Mouse (Mus musculus) heart, adult 9 months (tissue): Measurements from ENCODE around the gene Smim12.

Experiments
- DNase-seq, 2 experiments: peaks; one replicate each; pipeline ENCODE4 v3.0.0; 2022; ENCODE audit warnings: low spot score in 2 of 2

The Smim12 gene

DNA sequence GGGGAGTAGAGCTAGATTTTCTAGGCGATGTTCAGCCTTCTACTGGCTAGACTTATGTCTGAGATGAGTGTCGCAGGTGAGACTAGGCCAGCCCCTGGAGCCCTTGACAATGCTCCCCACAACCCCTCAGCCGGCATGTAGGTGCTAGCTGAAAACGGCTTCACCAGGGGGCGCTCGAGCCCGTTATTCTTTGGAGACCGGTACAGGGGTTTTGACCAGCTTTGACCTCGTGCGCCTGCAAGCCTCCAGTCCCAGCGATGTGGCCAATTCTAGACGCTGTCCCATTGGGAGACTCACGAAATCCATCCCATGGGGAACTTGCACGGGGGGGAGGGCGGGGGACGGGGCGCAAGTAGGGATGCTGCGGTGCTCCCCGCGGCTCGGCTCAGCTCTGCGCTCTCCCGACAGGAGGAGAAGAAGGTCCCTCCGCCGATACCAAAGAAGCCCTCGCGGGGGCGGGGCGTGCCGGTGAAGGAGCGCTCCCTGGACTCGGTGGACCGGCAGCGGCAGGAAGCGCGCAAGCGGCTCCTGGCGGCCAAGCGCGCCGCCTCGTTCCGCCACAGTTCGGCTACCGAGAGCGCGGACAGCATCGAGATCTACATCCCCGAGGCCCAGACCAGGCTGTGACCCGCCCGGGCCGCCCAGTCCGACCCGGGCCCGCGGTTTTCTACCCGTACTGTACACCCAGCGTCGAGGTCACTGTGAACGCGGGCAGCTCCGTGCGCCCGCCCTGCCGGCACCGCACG is 7.7 kb upstream of the Smim12 start:
- peak; percentile 70 to 82 for DNase-seq

DNA sequence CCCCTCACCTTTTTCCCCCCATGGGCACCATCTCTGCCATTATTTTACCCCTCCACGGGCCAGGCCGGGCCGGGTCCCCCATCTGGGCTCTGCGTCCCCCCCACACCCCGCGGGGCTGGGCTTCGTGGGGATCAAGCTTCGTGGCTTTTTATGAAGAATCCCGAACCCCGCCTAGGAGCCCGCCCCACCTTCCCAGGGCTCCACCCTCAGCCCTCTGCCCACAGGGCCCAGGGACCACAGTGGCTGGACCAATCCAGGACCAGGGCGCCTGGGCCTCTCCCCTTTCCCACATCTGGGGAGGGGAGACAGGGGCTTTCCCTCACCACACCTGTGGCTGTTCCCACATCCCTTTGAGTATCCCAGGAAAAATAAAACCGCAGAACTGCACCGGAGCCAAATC is 7.0 kb upstream of the Smim12 start:
- no peak for DNase-seq

DNA sequence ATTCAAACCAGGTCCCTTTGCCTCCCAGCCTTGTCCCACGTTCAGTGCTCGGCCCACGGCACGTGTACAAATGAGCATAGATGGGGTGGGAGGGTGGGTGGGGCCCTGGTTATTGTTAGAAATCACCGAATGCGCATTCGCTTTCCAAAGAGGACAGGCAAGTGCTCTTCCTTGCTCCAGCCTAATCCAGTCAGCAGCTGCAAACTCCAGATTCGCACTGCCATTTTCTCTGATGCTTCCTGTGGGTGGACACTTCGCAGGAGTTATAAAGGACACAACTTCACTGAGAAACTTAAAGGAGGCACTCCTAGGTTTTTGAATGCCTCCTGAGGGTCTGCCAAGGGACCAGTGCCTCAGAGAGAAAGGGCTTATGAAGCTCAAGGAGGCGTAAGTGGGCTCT is 6.3 kb upstream of the Smim12 start:
- DNase-seq = no peak

DNA sequence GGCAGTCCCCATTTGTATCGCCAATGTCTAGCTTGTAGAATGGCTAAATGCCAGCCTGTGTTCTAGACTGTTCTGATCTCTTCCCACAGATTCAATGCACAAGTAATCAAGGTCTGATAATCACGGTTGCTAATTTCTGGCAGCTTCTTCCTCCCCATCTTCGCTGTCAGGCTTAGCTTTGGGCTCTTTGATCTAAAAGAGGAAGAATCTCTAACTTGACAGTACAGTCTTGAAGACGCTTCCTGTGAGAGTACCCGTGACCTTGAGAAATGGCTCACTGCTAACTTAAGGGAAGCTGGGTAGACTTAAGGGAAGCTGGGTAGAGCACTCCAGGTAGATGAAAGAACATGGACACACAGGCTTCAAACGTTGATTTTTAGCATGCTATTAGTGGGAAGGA is 888 bp upstream of the Smim12 start:
- DNase-seq = no peak

DNA sequence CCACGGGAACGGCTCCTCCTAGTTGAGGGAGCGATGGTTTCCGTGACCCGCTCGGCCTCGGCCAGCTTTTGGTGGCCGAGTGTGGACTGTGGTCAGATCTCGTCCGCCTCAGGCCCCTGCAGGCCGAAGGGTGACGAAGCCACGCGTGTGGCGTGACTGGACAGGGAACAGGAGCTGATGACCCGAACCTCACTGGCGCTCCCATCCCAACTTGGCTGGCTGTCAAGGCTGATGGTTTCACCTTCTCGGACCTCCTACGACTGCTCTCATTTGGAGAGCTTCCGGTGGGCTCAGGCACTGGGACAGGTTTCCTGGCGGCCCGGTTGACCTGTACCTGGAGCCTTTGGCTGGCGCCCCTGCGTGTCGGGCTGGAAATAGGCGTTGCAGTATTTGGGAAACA is 369 bp downstream of the Smim12 start:
- no peak for DNase-seq

DNA sequence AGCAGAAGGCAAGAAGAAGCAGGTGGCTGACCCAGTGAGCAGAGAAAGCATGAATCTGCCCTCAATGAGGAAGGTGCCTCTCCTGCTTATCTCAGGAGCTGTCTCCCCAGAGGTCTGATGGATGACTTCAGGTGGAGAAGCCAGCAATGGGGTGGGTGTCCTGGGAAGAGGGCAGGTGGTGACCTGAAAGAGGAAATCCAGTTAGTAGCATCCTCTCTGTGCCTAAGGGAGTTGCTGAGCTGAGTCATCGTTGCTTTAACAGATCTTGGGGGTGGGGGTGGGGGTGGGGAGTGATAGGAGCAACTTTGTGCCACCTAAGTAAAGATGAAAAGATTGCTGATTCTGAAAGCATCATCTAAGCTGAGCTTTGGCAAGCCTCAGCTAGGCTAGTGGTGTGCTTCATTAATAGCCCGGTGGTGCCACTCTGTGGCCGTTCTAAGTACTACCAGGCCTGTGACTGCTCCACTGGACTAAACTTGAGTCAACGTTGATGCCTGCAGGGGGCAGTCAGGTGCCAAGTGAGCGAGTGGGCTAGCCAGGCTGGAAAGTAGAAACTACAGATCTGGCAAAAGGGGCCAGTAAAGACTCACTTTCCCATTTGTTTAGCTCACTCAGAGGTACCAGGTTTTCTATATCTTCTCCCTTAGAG is 6.2 kb downstream of the Smim12 start:
- peak; percentile 90 to 96 for DNase-seq

DNA sequence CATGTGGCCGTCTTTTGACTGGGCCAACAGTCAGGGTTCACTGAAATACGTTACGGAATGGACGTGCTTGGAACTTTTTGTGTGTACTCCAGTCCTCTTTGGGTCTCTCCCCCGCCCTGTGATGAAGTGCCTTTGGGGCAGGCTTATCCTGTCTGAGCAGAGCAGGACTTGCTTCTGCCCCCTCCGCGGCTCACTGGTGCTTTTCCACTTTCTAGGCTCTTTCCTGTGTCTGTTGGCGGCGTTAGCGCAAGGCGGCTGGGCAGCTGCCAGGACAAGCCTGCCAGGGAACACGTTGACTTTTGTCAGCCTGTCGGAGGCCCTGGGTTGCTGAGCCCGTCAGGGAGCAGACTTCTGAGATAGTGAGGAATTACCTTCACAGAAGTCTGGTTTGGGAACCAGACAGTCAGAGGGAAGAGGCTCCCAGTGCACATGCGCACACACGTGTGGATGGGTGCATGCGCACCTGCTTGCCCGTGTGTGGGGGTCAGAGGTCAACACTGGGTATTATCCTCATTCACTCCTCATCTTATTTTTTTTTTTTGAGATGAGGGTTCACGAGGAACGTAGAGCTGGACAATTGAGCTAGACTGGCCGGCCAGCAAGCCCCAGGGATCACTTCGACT is 8.5 kb downstream of the Smim12 start:
- DNase-seq = peak; percentile 81 to 86

DNA sequence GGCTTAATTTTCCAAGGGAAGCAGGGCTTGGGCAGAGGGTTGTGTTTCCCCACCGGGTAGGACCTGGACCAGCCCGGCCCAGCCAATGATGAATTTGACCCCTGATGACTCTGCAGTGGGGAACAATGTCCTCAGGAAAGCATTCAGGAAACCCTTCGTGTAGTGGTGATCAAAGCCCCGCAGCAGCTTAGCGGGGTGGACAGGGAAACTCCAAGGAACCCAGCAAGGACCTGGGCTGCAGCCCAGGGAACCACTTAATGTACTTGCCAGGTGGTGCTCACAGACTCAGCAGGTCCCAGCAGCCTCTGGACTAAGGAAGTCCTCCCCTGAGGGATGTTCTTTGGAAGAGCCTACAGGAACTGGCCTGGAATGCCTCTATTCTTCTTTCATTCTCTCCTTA is 13.2 kb downstream of the Smim12 start:
- DNase-seq = peak; percentile 50 to 78

DNA sequence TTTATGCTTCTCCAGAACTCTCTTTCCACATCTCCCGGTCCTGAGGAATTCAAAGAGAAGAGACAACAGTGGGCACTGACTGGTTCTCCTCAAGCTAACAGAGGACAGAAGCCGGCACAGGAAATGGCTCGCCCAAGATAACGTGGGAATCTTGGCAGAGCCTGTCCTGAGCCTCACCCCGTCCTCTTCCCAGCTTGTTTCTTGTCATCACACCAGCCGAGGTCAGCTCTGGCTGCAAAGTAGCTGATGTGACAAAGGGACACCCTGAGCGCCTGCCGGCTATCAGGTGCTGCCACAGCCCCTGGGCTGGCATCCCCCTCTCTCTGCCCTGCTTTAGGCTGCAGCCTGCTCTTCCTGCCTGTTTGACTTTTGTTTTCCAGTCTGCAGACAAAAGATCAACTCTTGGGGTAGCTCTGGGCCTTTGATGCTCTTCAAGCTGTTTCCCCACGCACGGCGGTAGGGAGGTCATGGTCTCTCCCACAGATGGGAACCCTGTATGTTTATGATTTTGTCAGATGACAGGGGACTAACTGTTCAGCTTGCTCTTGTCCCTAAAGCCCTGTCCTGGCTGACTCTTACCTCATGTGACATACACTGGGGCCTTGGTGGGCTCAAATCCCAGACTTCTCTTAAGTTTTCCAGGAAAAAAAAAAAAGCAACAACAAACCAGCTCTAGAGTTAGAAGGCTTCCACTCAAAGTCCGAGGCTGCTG is 14.8 kb downstream of the Smim12 start:
- DNase-seq = peak; percentile 56 to 70

DNA sequence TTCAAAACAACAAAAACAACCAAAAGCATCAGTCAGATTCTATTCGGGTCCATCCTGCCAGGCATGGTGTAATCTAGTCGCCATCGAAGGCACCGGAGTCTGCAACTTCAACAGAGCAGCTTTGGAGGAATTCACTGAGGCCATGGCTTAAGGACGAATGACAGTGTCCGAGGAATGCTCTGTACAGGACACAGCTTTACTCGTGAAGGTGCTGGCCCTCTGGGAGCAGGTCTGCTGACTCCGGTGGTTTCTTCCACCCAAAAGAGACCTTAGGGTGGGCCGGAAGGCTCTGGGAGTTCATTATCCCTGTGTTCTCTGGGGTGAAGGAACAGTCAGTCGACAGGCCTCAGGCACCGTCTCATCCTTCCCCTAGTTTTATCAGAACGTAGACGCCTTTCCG is 18.0 kb downstream of the Smim12 start:
- DNase-seq = no peak

DNA sequence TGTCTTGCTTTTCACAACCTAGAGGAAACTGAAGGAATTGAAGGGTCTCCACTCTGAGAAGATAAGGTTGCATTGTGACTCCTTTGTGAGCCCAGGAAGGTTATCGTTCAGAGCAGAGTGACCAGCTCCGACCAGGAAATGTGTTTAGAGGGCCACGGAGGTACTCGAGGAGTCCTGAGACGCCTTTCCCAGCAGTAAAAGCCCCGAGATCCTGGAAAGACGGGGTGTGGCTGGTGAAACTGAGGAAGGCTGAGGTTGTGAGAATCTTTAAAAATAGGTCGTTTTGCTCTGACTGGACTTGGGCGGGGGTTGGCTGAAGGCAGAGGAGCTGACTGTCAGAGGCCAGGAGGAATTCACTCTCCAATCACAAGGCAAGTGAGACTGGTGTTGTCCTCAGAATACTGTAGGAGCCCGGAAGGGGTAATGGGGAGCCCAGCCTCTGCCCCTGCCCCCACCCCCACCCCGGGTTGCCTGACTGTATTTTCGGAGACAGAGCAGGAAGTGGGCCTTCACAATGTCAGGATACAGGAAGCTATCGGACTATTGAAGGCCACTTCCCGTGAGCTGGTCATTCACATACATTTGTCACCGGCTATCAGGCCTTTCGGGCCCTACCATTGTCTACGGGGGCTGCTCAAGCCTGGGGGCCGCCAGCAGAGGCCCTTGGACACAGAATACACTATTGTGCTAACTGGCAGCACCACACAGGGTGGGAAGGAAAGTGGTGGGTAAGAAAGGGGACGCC is 20.0 kb downstream of the Smim12 start:
- DNase-seq = peak in 1 of 2 experiments; percentile 65

DNA sequence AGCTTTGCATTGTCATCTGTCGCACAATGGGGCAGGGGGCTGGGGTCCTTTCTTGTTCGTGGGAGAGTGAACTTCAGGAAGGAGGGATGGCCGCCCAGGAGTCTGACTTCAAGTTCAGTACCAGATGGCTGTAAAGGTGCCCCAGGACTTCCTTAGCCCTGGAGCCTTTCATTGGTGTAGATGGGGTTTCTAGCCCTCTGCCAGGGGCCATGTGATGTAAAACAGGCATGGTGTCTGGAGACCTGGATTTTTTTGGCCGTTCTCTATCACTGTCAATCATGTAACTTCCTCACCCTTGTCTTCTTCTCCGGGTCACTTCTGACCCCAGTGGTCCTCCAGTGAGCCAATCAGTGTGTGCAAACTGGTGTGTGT is 20.6 kb downstream of the Smim12 start:
- no peak for DNase-seq

DNA sequence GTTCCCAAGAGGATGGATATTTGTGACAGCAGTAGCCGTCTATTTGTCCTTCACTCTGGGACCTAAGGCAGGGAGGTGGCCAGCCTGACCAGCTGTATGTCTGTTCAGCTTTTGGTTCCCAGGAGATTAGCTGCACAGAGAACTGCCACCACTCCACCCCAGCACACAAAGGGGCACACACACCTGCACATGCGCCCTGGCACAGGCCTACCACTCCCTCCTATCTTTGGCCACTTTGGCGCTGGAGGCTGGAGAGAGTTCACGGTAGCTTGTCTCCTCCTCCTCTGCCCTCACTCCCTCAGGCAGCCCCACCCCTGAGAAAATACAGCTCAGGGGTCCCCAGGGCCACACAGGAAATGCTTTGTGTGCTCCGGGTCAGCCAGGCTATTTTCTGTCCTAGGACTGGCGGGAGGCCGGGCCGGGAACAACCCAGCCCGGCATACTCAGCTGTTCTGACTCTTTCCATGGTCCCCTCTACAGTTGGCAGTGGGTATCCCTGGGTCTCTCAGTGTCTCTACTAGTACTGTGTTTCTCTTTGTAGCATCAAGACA is 34.9 kb downstream of the Smim12 start:
- DNase-seq = peak; percentile 80 to 82

DNA sequence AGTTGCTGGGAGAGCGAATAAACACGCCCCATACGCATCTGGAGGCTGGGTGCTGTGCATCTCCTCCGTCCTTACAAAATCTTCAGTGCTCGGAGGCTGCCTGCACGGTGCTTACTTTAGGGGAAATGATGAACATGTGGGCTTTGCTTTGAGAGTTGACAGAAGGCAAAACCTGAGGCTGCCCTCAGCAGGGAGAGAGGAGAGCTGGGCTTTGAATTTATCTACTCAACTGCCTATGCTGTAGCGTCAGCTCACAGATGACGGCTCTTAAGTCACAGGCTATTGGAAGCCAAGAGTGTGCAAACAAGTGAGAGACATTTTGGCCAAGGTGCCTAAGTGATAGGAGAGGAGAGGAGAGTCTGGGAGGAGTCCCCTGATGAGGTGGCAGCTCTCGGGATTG is 35.7 kb downstream of the Smim12 start:
- no peak for DNase-seq

DNA sequence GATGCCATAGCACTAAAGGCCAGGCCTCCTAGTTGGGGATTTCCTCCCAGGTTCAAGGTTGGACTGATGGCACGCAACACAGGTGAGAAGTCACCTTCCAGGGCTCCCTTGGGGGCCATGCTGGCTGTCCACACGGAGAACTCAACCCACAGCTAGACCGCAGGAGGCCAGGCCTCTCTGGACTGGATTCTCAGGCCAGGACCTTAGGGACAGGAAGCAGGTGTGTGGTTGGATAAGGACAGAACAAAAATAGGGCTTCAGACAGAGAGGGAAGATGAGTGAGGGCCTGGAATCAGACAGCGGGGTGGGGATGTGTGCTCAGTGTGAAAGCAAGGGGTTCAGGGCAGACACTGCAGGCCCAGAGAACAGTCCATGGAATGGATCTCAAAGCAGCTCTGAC is 43.3 kb downstream of the Smim12 start:
- no peak for DNase-seq

DNA sequence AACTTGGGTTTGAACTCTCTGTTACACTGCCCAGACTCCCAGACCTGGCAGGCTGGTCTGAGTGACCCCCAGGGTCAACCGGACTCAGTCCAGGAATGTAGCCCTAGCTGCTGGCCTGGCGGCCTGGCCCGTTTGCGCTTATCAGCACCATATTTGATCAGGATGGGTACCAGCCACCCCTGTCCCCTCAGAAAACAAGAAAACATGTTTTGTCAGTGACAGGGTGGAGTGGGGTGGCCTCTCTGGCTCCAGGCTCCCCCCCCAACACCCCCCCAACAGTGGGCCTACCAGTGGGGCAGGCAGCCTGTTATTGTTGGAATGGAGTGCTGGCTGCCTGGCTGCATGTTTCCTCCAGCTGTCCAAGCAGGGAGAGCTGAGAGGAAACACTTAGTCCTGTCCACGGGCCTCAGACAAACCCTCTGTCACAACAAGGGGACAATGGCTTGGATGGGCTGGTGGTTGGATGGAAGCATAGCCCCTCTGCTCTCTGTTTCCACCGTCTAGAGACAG is 45.5 kb downstream of the Smim12 start:
- peak; percentile 82 to 84 for DNase-seq

DNA sequence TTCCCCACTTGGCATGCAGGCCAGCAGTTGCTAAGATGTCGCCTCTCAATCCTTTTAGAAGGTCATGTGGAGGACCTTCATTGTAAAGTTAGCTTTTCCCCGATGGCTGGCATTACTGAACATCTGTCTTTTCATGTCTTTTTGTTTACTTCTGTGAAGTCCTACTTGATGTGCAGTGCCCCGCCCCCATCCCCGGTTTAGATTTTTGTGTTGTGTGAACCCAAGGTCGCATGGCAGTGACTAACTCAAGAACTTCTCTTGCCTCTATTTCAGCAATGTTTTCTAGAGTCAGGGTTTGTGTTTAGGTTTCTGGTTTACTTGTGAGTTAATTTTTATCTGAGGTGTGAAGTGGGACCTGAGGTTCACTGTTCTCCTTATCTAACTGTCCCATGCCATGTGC is 49.0 kb downstream of the Smim12 start:
- DNase-seq = no peak
